Mouse (Mus musculus): Measurements from ENCODE around the gene Spem2. TPM values are rescaled to one million over a fixed set of nuclear protein-coding genes. Genes with fewer than 3 reads are reported as not detected.

The Spem2 gene
- polyA plus RNA-seq, 1 experiment from 2014 or later: not detected

DNA sequence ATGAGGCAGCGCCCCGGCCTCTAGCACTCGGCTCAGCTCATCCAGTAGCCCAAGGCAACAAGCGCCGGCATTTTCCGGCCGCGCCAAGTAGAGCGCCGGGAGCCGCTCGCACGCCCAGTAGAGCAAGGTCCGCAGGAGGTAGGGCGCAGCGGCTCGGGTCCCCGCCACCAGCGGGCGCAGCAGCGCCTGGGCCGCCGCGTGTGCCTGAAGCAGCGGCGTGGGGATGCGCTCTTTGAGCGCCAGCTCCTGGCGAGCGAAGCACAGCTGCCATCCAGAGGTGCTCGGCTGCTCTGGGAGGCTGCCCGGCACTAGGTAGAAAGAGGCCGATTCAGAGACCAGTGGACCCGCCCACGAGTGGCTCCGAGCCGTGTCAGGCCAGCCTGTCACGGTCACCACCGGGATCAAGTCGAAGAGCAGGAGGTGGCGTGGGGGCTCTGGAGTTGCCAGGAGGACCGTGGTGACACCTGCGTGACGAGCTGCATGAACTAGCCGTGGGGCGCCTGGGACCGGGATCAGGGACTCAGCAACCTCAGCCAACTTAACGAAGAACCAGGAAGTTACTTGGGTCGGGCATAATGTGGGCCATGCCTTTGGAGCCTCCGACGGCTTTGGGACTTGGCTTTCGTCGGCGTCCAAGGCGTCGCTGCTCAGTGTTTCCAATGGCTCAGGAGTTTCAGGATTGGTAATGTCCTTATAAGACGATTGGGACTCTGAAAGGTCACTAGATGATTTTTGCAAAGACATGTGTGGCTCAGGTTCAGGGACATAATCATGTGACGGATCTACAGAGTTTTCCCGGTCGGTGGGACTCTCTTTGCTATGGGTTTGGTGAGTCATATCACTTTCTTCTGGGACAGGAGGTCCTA lies 14.2 kb downstream of the Spem2 start:
- H3K9me3 ChIP-seq (replicated peaks; ENCODE audit: control insufficient read depth, low read length): peaks cover 5% of the 10 kb centered on the region; the same call in 1 of the 2 replicates
- peaks cover 14% of the 10 kb centered on the region for H3K27me3 ChIP-seq (ENCODE audit: control insufficient read depth, insufficient read depth, low read length)
- 2% methylated on average over 60 of the region's 60 CpGs for WGBS
- no peaks in the 10 kb centered on the region for H3K36me3 ChIP-seq (ENCODE audit: control insufficient read depth, insufficient read depth)
- H3K9ac ChIP-seq (ENCODE audit: low read length): peak overlapping the region; percentile 80
- H3K4me3 ChIP-seq (ENCODE audit: low read length): peak overlapping the region; percentile 74
- H3K4me2 ChIP-seq (ENCODE audit: low read depth, low read length): peak overlapping the region; percentile 99
- 0 out of 2 replicates have a peak overlapping the region, but pooled peaks have one; percentile 37 for H3K27ac ChIP-seq (ENCODE audit: low read length)
- ATAC-seq (replicated peaks; ENCODE audit: extremely low read depth, insufficient read depth, low FRiP score): peak; percentile 71
- peaks cover 50% of the 10 kb centered on the region for H3K4me1 ChIP-seq (ENCODE audit: control insufficient read depth, insufficient read depth, low read length)

DNA sequence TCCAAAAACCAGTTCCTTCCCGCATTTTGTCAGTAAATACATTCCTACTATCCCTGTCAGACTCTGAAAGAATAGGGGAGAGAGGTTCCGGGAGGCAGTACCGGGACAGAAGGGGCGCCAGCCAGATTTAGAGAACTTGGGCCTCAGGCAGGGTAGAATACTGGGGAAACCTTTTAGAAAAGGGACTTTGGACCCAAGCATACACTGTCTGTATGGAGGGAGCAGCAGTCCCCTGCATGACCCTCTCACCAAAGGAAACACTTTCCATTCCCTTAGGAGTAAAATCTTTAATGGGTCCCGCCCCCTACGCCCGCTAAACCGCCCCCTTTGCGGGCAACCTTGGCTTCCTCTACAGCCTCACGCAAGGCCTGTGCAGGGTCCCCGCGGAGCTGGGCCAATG lies 14.9 kb downstream of the Spem2 start:
- peak overlapping the region; percentile 80 for H3K9ac ChIP-seq (ENCODE audit: low read length)
- peaks cover 5% of the 10 kb centered on the region; the same call in 1 of the 2 replicates for H3K9me3 ChIP-seq (replicated peaks; ENCODE audit: control insufficient read depth, low read length)
- H3K4me1 ChIP-seq (ENCODE audit: control insufficient read depth, insufficient read depth, low read length): peaks cover 50% of the 10 kb centered on the region
- H3K27me3 ChIP-seq (ENCODE audit: control insufficient read depth, insufficient read depth, low read length): peaks cover 14% of the 10 kb centered on the region
- 2% methylated on average over 12 of the region's 12 CpGs for WGBS
- H3K36me3 ChIP-seq (ENCODE audit: control insufficient read depth, insufficient read depth): no peaks in the 10 kb centered on the region
- H3K4me3 ChIP-seq (ENCODE audit: low read length): peak overlapping the region; percentile 74
- ATAC-seq (replicated peaks; ENCODE audit: extremely low read depth, insufficient read depth, low FRiP score): peak; percentile 7; the same call in 1 of the 2 replicates
- peak overlapping the region; percentile 99 for H3K4me2 ChIP-seq (ENCODE audit: low read depth, low read length)
- 0 out of 2 replicates have a peak overlapping the region, but pooled peaks have one; percentile 37 for H3K27ac ChIP-seq (ENCODE audit: low read length)

DNA sequence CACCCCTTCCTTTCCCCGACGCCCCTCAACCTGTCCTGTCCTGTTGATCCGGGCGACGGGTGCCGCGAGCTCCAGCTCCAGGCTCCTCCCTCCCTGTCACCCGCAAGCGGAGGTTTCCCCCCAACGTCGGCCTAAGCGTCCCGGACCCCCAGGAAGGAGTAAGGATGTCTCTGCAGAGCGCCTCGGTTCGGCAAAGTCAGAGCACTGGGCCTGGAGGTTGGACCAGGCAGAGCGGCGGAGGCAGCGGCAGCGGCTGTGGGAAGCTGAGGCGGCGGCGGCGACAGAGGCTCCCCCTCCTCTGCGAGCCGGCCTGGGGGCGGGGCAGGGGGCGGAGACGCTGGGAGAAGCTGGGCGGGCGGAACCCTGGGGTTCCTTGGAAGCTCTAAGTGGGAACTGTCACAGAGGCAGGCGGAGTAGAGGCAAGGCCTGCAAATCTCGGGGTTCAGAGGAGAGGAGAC lies 15.6 kb downstream of the Spem2 start:
- H3K27ac ChIP-seq (ENCODE audit: low read length): peak overlapping the region; percentile 52; the same call in 1 of the 2 replicates
- H3K9me3 ChIP-seq (replicated peaks; ENCODE audit: control insufficient read depth, low read length): peaks cover 5% of the 10 kb centered on the region; the same call in 1 of the 2 replicates
- no peaks in the 10 kb centered on the region for H3K36me3 ChIP-seq (ENCODE audit: control insufficient read depth, insufficient read depth)
- H3K4me2 ChIP-seq (ENCODE audit: low read depth, low read length): peak overlapping the region; percentile 99
- no peak; the same call in 1 of the 2 replicates for ATAC-seq (replicated peaks; ENCODE audit: extremely low read depth, insufficient read depth, low FRiP score)
- H3K9ac ChIP-seq (ENCODE audit: low read length): peak overlapping the region; percentile 80
- peaks cover 50% of the 10 kb centered on the region for H3K4me1 ChIP-seq (ENCODE audit: control insufficient read depth, insufficient read depth, low read length)
- WGBS: under 1% methylated on average over 33 of the region's 33 CpGs
- peak overlapping the region; percentile 74 for H3K4me3 ChIP-seq (ENCODE audit: low read length)
- H3K27me3 ChIP-seq (ENCODE audit: control insufficient read depth, insufficient read depth, low read length): peaks cover 14% of the 10 kb centered on the region

DNA sequence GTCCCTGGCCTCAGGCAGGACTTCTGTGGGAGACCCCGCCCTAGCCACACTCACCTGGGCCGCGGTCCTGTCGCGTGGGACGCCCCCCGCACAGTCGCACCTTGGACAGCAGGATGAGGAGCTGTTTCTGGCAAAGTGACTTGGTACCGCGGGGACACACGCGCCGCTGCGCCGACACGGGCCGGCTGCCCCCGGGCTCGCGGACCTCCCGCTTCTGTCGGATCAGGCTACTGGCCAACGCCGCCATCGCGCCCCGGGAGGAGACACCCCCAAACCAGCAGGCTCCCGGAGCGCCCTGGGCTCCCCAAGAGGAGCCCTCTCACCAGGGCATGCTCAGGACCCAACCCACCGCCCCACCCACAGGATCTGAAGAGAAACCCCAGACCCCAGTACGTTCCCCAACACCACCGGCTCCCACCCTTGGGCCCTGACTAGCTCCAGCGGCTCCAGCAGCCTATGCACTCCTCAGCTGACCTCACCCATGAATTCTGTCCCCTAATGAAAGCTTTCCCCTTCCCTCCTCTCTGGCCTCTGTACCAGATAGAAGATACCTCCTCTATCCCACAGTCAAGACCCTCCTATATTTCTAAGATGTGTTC lies 16.8 kb downstream of the Spem2 start, which contains the start of gene Fgf11:
Gene Fgf11, minus strand, starts transcription at position 479 of the 599 bp plus-strand sequence.
- H3K9me3 ChIP-seq (replicated peaks; ENCODE audit: control insufficient read depth, low read length): peaks cover 3% of the 10 kb centered on the region; the same call in 1 of the 2 replicates
- peak within 1 kb of the TSS; percentile 99 for H3K4me2 ChIP-seq (ENCODE audit: low read depth, low read length)
- H3K27me3 ChIP-seq (ENCODE audit: control insufficient read depth, insufficient read depth, low read length): peaks cover 14% of the 10 kb centered on the region
- peak within 1 kb of the TSS; percentile 52 for H3K27ac ChIP-seq (ENCODE audit: low read length)
- ATAC-seq (replicated peaks; ENCODE audit: extremely low read depth, insufficient read depth, low FRiP score): no peak
- H3K9ac ChIP-seq (ENCODE audit: low read length): peak within 1 kb of the TSS; percentile 80
- WGBS: 3% methylated on average over 33 of the region's 33 CpGs
- peaks cover 50% of the 10 kb centered on the region for H3K4me1 ChIP-seq (ENCODE audit: control insufficient read depth, insufficient read depth, low read length)
- H3K4me3 ChIP-seq (ENCODE audit: low read length): peak within 1 kb of the TSS; percentile 74
- H3K36me3 ChIP-seq (ENCODE audit: control insufficient read depth, insufficient read depth): no peaks in the 10 kb centered on the region

DNA sequence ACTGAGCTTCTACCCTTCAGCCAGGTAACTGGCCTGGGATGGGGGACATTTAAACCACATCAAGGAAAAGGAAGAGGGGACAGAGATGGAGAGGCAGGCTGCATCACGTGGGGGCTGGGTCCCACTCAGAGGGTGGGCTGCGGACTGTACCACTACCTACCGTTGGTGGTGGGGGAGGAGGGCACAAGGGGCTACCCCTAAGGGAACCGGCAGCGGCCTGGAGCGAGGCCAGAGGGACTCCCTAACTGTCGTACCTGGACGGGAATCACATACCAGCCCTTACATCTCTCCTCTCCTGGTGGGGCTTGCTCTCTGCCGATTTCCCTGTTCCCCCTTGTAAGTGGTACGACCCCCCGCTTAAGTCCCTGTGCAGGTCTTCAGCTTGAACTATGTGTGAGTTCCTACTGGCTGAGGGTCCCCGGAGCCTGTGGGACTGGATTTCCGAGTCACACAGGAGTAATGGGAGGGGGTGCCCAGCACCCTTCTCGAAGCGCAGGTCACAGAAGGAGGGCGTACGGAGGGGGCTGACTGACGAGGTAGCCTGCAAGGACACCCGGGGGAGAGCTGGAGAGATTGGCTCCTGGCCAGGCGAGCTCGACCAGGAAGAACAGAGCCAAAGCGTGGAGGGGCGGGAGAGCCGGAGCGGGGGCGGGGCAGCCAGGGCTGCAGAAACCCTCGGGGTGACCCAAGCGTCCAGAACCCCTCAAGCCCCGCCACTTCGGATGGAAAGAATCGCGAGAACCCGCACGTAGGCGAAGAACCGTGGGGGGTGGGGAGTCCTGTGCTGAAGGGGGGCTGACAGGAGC lies 17.7 kb downstream of the Spem2 start:
- H3K27ac ChIP-seq (ENCODE audit: low read length): peak overlapping the region; percentile 40
- ATAC-seq (replicated peaks; ENCODE audit: extremely low read depth, insufficient read depth, low FRiP score): peak; percentile 10
- peak overlapping the region; percentile 74 for H3K4me3 ChIP-seq (ENCODE audit: low read length)
- under 1% methylated on average over 36 of the region's 36 CpGs for WGBS
- H3K4me2 ChIP-seq (ENCODE audit: low read depth, low read length): peak overlapping the region; percentile 99
- H3K9me3 ChIP-seq (replicated peaks; ENCODE audit: control insufficient read depth, low read length): no peaks in the 10 kb centered on the region
- peaks cover 50% of the 10 kb centered on the region for H3K4me1 ChIP-seq (ENCODE audit: control insufficient read depth, insufficient read depth, low read length)
- peak overlapping the region; percentile 59 for H3K9ac ChIP-seq (ENCODE audit: low read length)
- H3K27me3 ChIP-seq (ENCODE audit: control insufficient read depth, insufficient read depth, low read length): peaks cover 7% of the 10 kb centered on the region
- no peaks in the 10 kb centered on the region for H3K36me3 ChIP-seq (ENCODE audit: control insufficient read depth, insufficient read depth)

DNA sequence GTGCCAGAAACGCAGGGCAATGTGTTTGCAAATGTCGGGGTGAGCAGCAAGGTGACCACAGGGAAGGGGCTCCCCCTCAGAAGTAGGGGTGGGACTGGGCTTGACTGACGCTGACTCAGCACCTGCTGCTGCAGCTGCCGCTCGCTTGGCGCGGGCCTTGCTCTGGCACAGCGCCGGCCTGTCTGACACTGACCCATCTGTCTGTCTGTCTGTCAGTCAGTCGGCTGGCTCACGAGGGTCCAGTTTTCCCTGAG lies 18.2 kb downstream of the Spem2 start:
- peak overlapping the region; percentile 74 for H3K4me3 ChIP-seq (ENCODE audit: low read length)
- peaks cover 6% of the 10 kb centered on the region for H3K27me3 ChIP-seq (ENCODE audit: control insufficient read depth, insufficient read depth, low read length)
- peak overlapping the region; percentile 59 for H3K9ac ChIP-seq (ENCODE audit: low read length)
- no peak for ATAC-seq (replicated peaks; ENCODE audit: extremely low read depth, insufficient read depth, low FRiP score)
- no peaks in the 10 kb centered on the region for H3K9me3 ChIP-seq (replicated peaks; ENCODE audit: control insufficient read depth, low read length)
- H3K27ac ChIP-seq (ENCODE audit: low read length): peak overlapping the region; percentile 3; the same call in 1 of the 2 replicates
- peaks cover 50% of the 10 kb centered on the region for H3K4me1 ChIP-seq (ENCODE audit: control insufficient read depth, insufficient read depth, low read length)
- 1% methylated on average over 11 of the region's 11 CpGs for WGBS
- peak overlapping the region; percentile 99 for H3K4me2 ChIP-seq (ENCODE audit: low read depth, low read length)
- no peaks in the 10 kb centered on the region for H3K36me3 ChIP-seq (ENCODE audit: control insufficient read depth, insufficient read depth)

DNA sequence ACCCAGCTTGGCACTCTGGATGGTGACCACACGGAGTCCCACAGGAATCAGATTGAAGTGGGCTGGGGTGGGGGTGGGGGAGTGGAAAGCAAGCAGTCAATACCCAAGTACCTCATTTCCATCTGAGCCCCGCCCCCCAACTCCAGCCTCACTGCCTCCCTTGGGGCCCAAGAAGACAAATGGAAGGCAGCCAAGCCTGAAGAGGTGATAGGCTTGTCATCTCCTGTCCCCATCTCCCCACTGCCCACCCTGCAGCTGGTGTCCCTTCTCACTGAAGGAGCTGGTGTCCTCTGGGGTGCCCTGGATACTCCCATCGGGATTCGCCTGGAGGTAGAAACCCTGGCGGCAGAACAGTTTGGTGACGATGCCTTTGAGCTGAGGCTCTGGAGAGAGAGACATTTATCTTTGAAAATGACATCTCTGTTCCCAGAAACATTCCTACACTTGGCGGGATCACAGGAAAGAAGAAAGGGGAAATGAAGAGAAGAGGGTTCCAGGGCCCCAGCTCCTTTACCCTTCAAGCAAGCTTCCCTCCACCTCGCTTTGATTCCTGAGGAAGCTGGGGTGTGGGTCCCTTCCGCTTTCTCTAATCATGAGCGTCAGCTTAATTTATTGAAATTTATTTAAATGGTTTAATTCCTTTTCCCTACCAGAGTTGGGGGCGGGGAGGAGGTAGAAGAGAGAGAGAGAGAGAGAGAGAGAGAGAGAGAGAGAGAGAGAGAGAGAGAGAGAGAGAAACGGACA lies 18.7 kb downstream of the Spem2 start:
- H3K27ac ChIP-seq (ENCODE audit: low read length): peak overlapping the region; percentile 11; the same call in 1 of the 2 replicates
- H3K9ac ChIP-seq (ENCODE audit: low read length): no peak overlapping the region
- no peak for ATAC-seq (replicated peaks; ENCODE audit: extremely low read depth, insufficient read depth, low FRiP score)
- peak overlapping the region; percentile 99 for H3K4me2 ChIP-seq (ENCODE audit: low read depth, low read length)
- peaks cover 50% of the 10 kb centered on the region for H3K4me1 ChIP-seq (ENCODE audit: control insufficient read depth, insufficient read depth, low read length)
- WGBS: 27% methylated on average over 12 of the region's 12 CpGs
- H3K9me3 ChIP-seq (replicated peaks; ENCODE audit: control insufficient read depth, low read length): no peaks in the 10 kb centered on the region
- peaks cover 4% of the 10 kb centered on the region for H3K27me3 ChIP-seq (ENCODE audit: control insufficient read depth, insufficient read depth, low read length)
- H3K4me3 ChIP-seq (ENCODE audit: low read length): no peak overlapping the region
- H3K36me3 ChIP-seq (ENCODE audit: control insufficient read depth, insufficient read depth): no peaks in the 10 kb centered on the region

DNA sequence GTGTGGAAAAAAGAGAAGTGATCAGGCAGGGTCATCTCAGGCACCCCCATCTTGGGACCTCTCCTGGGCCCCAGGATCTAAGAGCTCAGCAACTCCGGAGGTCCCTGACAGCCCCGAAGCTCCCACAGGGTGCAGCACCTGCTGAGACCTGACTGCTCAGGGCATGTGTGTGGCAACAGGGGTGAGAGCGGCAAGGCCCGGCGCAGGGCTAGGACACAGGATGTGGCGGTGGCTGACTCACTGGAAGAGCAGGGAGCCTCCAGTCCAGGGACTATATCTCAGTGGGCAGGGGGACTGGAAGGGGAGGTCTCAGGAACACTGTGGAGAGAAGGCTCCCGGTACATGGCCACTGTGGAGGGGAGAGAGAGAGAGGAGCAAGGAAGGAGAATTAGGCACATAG lies 20.3 kb downstream of the Spem2 start:
- H3K4me2 ChIP-seq (ENCODE audit: low read depth, low read length): no peak overlapping the region
- 67% methylated on average over 7 of the region's 7 CpGs for WGBS

More for the DNA sequence above, 20.3 kb downstream of the Spem2 start:
- Histone ChIP-seq H3K36me3 (ENCODE audit: control insufficient read depth, insufficient read depth) (no peaks in the 10 kb centered on the region), H3K4me3 (ENCODE audit: low read length) (no peak overlapping the region), H3K4me1 (ENCODE audit: control insufficient read depth, insufficient read depth, low read length) (peaks cover 36% of the 10 kb centered on the region), H3K27me3 (ENCODE audit: control insufficient read depth, insufficient read depth, low read length) (0 out of 2 replicates have a peak, but pooled peaks cover 2% of the 10 kb centered on the region), H3K9ac (ENCODE audit: low read length) (no peak overlapping the region), H3K27ac (ENCODE audit: low read length) (no peak overlapping the region), H3K9me3 (replicated peaks; ENCODE audit: control insufficient read depth, low read length) (no peaks in the 10 kb centered on the region)
- ATAC-seq (replicated peaks; ENCODE audit: extremely low read depth, insufficient read depth, low FRiP score): no peak

All from heart, embryonic 16.5 days (tissue).